ENCODE assay signal across 20 mouse cellular contexts in genomic region chr9:98583852-98584251, GRCm38 (mm10). TPM values are rescaled to one million over a fixed set of nuclear protein-coding genes. Genes with fewer than 3 reads are reported as not detected.
DNase-seq lines count a peak whose midpoint lies in the region; ATAC-seq and TF ChIP-seq lines count a peak whose summit lies in the region.
"Had no signal": no experiment of that assay in that cellular context is flagged by ENCODE, and none has a peak within 500 bp of the region (broad histone marks: within the 10 kb centered on the region; RNA-seq: fewer than 3 reads in every experiment).

No protein-coding gene starts in this region.

- no peaks in the 10 kb centered on the region for H3K4me1 ChIP-seq in liver, embryonic 14.5 days (replicated peaks; ENCODE audit: control insufficient read depth in 2 of 2, insufficient read depth in 2 of 2, low read length in 1 of 2)
- no peaks in the 10 kb centered on the region for H3K4me1 ChIP-seq in liver, postnatal 0 days (ENCODE audit: insufficient read depth)
- H3K4me1 ChIP-seq in hindbrain, embryonic 10.5 days (replicated peaks) = no peaks in the 10 kb centered on the region
- H3K4me1 ChIP-seq: embryonic facial prominence, embryonic 10.5 days; forebrain, embryonic 13.5 days; heart, embryonic 12.5 days; hindbrain, embryonic 12.5 days had no signal

- no peak overlapping the region for H3K4me2 ChIP-seq in liver, embryonic 14.5 days (ENCODE audit: low read depth)
- H3K4me2 ChIP-seq in liver, postnatal 0 days (ENCODE audit: low read depth, low read length) = no peak overlapping the region
- H3K4me2 ChIP-seq: forebrain, embryonic 13.5 days; heart, embryonic 12.5 days; hindbrain, embryonic 12.5 days had no signal

- H3K27ac ChIP-seq in liver, embryonic 14.5 days = no peak overlapping the region
- peak overlapping the region; percentile 78 for H3K27ac ChIP-seq in liver, postnatal 0 days (ENCODE audit: low read depth)
- H3K27ac ChIP-seq in hindbrain, embryonic 10.5 days = no peak overlapping the region
- H3K27ac ChIP-seq: embryonic facial prominence, embryonic 10.5 days; forebrain, embryonic 13.5 days; heart, adult 2 months; hindbrain, embryonic 12.5 days had no signal

- H3K4me3 ChIP-seq in liver, embryonic 14.5 days (ENCODE audit: insufficient read depth in 1 of 2, low read depth in 2 of 2, low read length in 2 of 2) = no peak overlapping the region
- no peak overlapping the region for H3K4me3 ChIP-seq in liver, postnatal 0 days (ENCODE audit: low read depth, low read length)
- no peak overlapping the region for H3K4me3 ChIP-seq in hindbrain, embryonic 10.5 days
- H3K4me3 ChIP-seq: embryonic facial prominence, embryonic 10.5 days; forebrain, embryonic 13.5 days; heart, adult 2 months; heart, embryonic 12.5 days; hindbrain, embryonic 12.5 days had no signal

- peaks cover 58% of the 10 kb centered on the region for H3K36me3 ChIP-seq in liver, embryonic 14.5 days (replicated peaks; ENCODE audit: control insufficient read depth, insufficient read depth, low read depth)
- H3K36me3 ChIP-seq in liver, postnatal 0 days (replicated peaks; ENCODE audit: insufficient read depth, low read length) = peaks cover 81% of the 10 kb centered on the region
- H3K36me3 ChIP-seq in hindbrain, embryonic 10.5 days = peaks cover 100% of the 10 kb centered on the region

- no peaks in the 10 kb centered on the region for H3K27me3 ChIP-seq in liver, embryonic 14.5 days (ENCODE audit: control insufficient read depth, insufficient read depth, low read length)
- no peaks in the 10 kb centered on the region for H3K27me3 ChIP-seq in liver, postnatal 0 days (ENCODE audit: insufficient read depth, low read length)
- H3K27me3 ChIP-seq in hindbrain, embryonic 10.5 days (ENCODE audit: insufficient read depth, poor library complexity, severe bottlenecking) = no peaks in the 10 kb centered on the region
- H3K27me3 ChIP-seq: forebrain, embryonic 13.5 days; heart, embryonic 12.5 days; hindbrain, embryonic 12.5 days had no signal

- H3K9ac ChIP-seq in liver, embryonic 14.5 days (replicated peaks) = no peak overlapping the region
- H3K9ac ChIP-seq in liver, postnatal 0 days (replicated peaks) = no peak overlapping the region
- H3K9ac ChIP-seq: forebrain, embryonic 13.5 days; forebrain, postnatal 0 days; heart, embryonic 12.5 days; hindbrain, embryonic 12.5 days had no signal

- peak; percentile 52; the same call in 1 of the 2 replicates for ATAC-seq in liver, embryonic 14.5 days (ENCODE audit: insufficient read depth)
- peak; percentile 98 for ATAC-seq in liver, postnatal 0 days
- ATAC-seq: CD4-positive, CD25-positive, alpha-beta regulatory T cell, adult 4 months; forebrain, embryonic 13.5 days; forebrain, postnatal 0 days had no signal

- TF ChIP-seq CTCF in liver, embryonic 14.5 days (IDR thresholded peaks at IDR 0.05; ENCODE audit: low read depth) = no peak
- TF ChIP-seq CTCF in liver, postnatal 0 days (IDR thresholded peaks at IDR 0.05; ENCODE audit: low read depth) = no peak

- 78% methylated on average over 4 of the region's 4 CpGs for WGBS in liver, embryonic 14.5 days (ENCODE audit: insufficient replicate concordance)
- WGBS in liver, postnatal 0 days (ENCODE audit: insufficient replicate concordance) = 66% methylated on average over 4 of the region's 4 CpGs
- 93% methylated on average over 4 of the region's 4 CpGs for WGBS in hindbrain, embryonic 10.5 days

- DNase-seq in adrenal gland, postnatal 10 days = peak; percentile 10
- no peak for DNase-seq in adrenal gland, adult 8-10 months
- peak in 1 of 3 experiments; percentile 11 for DNase-seq in liver, embryonic 14.5 days (ENCODE audit: low read depth in 3 of 3, low spot score in 3 of 3)
- DNase-seq in liver (no peak), NIH3T3 (ENCODE audit: low read depth) (peak; percentile 38)
- DNase-seq in liver, postnatal 0 days = peak; percentile 59
- no peak for DNase-seq in hindbrain, embryonic 10.5 days (ENCODE audit: low spot score)
- DNase-seq: adrenal gland, postnatal 36 days; B cell, adult 2 months; cerebellum, adult 2 months; cerebellum, postnatal 10 days; forebrain, postnatal 0 days; gastrocnemius, postnatal 14 days; heart, adult 2 months had no signal

- H3K9me3 ChIP-seq in liver, embryonic 14.5 days (ENCODE audit: control insufficient read depth, low read length) = no peaks in the 10 kb centered on the region
- no peaks in the 10 kb centered on the region for H3K9me3 ChIP-seq in liver, postnatal 0 days (ENCODE audit: low read length)
- H3K9me3 ChIP-seq in hindbrain, embryonic 10.5 days = no peaks in the 10 kb centered on the region
- H3K9me3 ChIP-seq: embryonic facial prominence, embryonic 10.5 days; forebrain, embryonic 13.5 days; G1E; heart, embryonic 12.5 days; hindbrain, embryonic 12.5 days had no signal

- no peak for TF ChIP-seq EP300 in liver, embryonic 14.5 days (IDR thresholded peaks at IDR 0.05; ENCODE audit: low read depth)
- no peak for TF ChIP-seq EP300 in liver, postnatal 0 days (IDR thresholded peaks at IDR 0.05; ENCODE audit: low read depth)

RNA-seq across cellular contexts. Expression of gene Mrps22, which starts 17.6 kb away (rescaled TPM):
- total RNA-seq in adrenal gland, postnatal 10 days (2021) = 10 to 100 TPM; 55.1 to 59.4 TPM
- 10 to 100 TPM; 42.7 to 62.9 (median 55.2) TPM for total RNA-seq in adrenal gland, adult 8-10 months (2022)
- polyA plus RNA-seq in liver, embryonic 14.5 days (2012; rRNA removed) = 24.3 and 27.9 TPM in 2 replicates
- polyA plus RNA-seq in liver, embryonic 14.5 days (2014; fragmentation: Nextera tagmentation; extraction: Ambion mirVana) = 44.9 and 49.9 TPM in 2 replicates
- polyA plus RNA-seq in liver, postnatal 0 days (2015; fragmentation: Nextera tagmentation; extraction: Ambion mirVana) = 25.9 and 26.0 TPM in 2 replicates
- polyA plus RNA-seq in hindbrain, embryonic 10.5 days (2016; fragmentation: Nextera tagmentation; extraction: Ambion mirVana) = 75.6 and 78.5 TPM in 2 replicates

RNA-seq across cellular contexts. Expression of gene Copb2, which starts 20.3 kb away (rescaled TPM):
- 100 to 1,000 TPM; 111 to 114 TPM for total RNA-seq in adrenal gland, postnatal 10 days (2021)
- 100 to 1,000 TPM; 136 to 145 (median 138) TPM for total RNA-seq in adrenal gland, adult 8-10 months (2022)
- polyA plus RNA-seq in liver, embryonic 14.5 days (2012; rRNA removed) = 24.3 and 40.7 TPM in 2 replicates
- polyA plus RNA-seq in liver, embryonic 14.5 days (2014; fragmentation: Nextera tagmentation; extraction: Ambion mirVana) = 76.6 and 78.2 TPM in 2 replicates
- polyA plus RNA-seq in liver, postnatal 0 days (2015; fragmentation: Nextera tagmentation; extraction: Ambion mirVana) = 66.0 and 70.7 TPM in 2 replicates
- 149 and 155 TPM in 2 replicates for polyA plus RNA-seq in hindbrain, embryonic 10.5 days (2016; fragmentation: Nextera tagmentation; extraction: Ambion mirVana)

Comparison
In these comparisons a context has a peak if more than half of its experiments do, and no peak if none do; other contexts are left out.
1. DNase-seq: peak in adrenal gland, postnatal 10 days (single experiment), NIH3T3 (single experiment) and liver, postnatal 0 days (single experiment); none in adrenal gland, adult 8-10 months (single experiment), liver (single experiment) and hindbrain, embryonic 10.5 days (single experiment).